Mouse (Mus musculus) spleen, adult 2 months (tissue): ENCODE measurements around the gene Thsd4. TPM values are rescaled to one million over a fixed set of nuclear protein-coding genes. Genes with fewer than 3 reads are reported as not detected.
A peak's percentile ranks its signal among the peaks of the same experiment; 100 is the strongest.
"Not testable (repeated sequence)": the region's sequence is repeated elsewhere in the genome, so short reads cannot be mapped to it uniquely, and the experiment has no call there.

ENCODE experiments used
- DNase-seq, 2 experiments: peaks; one replicate each; pipeline versions ENCODE4 v3.0.0 to v3.0.0-alpha.2; 2012 to 2021; ENCODE audit warnings: low spot score in 2 of 2, low read depth in 1 of 2
- H3K27ac ChIP-seq: fragments of 200-500 bp; 2 replicates; pipeline ENCODE4 v1.5.1; 2012; ENCODE audit warnings: low read length, inconsistent platforms; ENCODE audit not compliant: insufficient read depth
- H3K27me3 ChIP-seq: fragments of 200-500 bp; 2 replicates; pipeline ENCODE4 v1.6.1; 2012; ENCODE audit warnings: mild to moderate bottlenecking, moderate library complexity, low read length, inconsistent platforms; ENCODE audit not compliant: control insufficient read depth, insufficient read depth
- H3K36me3 ChIP-seq: fragments of 200-500 bp; 2 replicates; pipeline ENCODE4 v1.6.1; 2012; ENCODE audit warnings: mild to moderate bottlenecking, low read length, inconsistent platforms; ENCODE audit not compliant: control insufficient read depth, insufficient read depth
- H3K4me1 ChIP-seq: fragments of 200-500 bp; 2 replicates; pipeline ENCODE4 v1.6.1; 2011; ENCODE audit warnings: inconsistent platforms; ENCODE audit not compliant: control insufficient read depth, insufficient read depth, insufficient read length
- H3K4me3 ChIP-seq: fragments of 200-500 bp; 2 replicates; pipeline ENCODE4 v1.5.1; 2011; ENCODE audit warnings: mild to moderate bottlenecking, inconsistent platforms; ENCODE audit not compliant: insufficient read depth, insufficient read length; ENCODE audit errors: extremely low read depth
- CTCF ChIP-seq: fragments of 200-500 bp; IDR thresholded peaks from 2 replicates; pipeline ENCODE4 v1.5.1; 2011; ENCODE audit warnings: mild to moderate bottlenecking, inconsistent platforms; ENCODE audit not compliant: insufficient read depth, insufficient read length, insufficient replicate concordance; ENCODE audit errors: extremely low read depth
- POLR2A ChIP-seq: fragments of 200-500 bp; IDR thresholded peaks from 2 replicates; pipeline ENCODE4 v1.6.1; 2011; ENCODE audit warnings: low read depth, low read length, inconsistent platforms
- WGBS: fragments of 180-500 bp; shearing (Covaris S2); methylation state at CpG from one replicate; pipeline ENCODE4 v1.1.7; 2018; 5-methylcytosine and 5-hydroxymethylcytosine counted together
- polyA plus RNA-seq: library from polyadenylated mRNA; depleted of rRNA; stranded (reverse); fragments of >200 nt; gene quantifications from 2 replicates; pipeline ENCODE4 v1.2.3, GENCODE M21; 2012

Thsd4 gene
- polyA plus RNA-seq, 1 experiment: 0.95 TPM

DNA sequence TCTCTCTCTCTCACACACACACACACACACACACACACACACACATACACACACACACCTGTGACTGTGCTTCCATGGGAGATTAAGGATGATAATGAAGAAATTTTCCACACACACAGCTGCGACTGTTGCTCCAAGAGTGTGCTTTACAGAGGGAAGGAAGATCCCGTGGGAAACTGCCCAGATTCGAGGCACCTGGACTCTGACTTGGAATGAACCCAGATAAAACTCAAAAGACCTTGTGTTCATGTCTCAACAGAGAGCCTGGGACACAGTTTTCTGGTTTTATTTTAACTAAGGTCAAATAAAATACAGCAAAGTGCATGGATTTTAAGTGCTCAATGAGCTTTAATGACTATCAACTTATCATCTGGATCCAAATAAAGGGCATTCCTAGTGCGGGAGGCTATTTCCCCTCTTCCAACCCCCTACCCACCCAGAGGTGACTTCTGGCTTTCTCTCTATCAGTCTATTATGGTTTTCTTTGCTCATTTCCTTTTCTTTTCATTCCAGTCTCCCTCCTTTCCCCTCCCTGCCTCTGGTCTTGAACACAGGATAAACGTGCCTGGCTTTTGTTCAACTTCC, 579.3 kb downstream of the Thsd4 start:
- Histone ChIP-seq H3K4me1 (peaks cover 2% of the 10 kb centered on the region; the same call in 1 of the 2 replicates), H3K27me3 (no peaks in the 10 kb centered on the region)
- WGBS: 72% methylated on average over 5 of the region's 5 CpGs

GRCm38 (mm10) chr9:59941885-59942350, 579.9 kb downstream of the Thsd4 start:
- Histone ChIP-seq H3K4me3 (no peak overlapping the region), H3K27ac (peak overlapping the region; percentile 83), H3K36me3 (no peaks in the 10 kb centered on the region), H3K4me1 (peaks cover 2% of the 10 kb centered on the region; the same call in 1 of the 2 replicates), H3K27me3 (no peaks in the 10 kb centered on the region)
- WGBS: 3% methylated on average over 9 of the region's 9 CpGs
- TF ChIP-seq CTCF: no peak
- no peak; the same call in 1 of the 2 replicates for TF ChIP-seq POLR2A
- peak in 1 of 2 experiments; percentile 65 for DNase-seq

More for the DNA sequence above, 579.3 kb downstream of the Thsd4 start:
- Histone ChIP-seq H3K27ac (no peak overlapping the region), H3K4me3 (no peak overlapping the region), H3K36me3 (no peaks in the 10 kb centered on the region)
- TF ChIP-seq CTCF (no peak), POLR2A (no peak)
- no peak for DNase-seq

DNA sequence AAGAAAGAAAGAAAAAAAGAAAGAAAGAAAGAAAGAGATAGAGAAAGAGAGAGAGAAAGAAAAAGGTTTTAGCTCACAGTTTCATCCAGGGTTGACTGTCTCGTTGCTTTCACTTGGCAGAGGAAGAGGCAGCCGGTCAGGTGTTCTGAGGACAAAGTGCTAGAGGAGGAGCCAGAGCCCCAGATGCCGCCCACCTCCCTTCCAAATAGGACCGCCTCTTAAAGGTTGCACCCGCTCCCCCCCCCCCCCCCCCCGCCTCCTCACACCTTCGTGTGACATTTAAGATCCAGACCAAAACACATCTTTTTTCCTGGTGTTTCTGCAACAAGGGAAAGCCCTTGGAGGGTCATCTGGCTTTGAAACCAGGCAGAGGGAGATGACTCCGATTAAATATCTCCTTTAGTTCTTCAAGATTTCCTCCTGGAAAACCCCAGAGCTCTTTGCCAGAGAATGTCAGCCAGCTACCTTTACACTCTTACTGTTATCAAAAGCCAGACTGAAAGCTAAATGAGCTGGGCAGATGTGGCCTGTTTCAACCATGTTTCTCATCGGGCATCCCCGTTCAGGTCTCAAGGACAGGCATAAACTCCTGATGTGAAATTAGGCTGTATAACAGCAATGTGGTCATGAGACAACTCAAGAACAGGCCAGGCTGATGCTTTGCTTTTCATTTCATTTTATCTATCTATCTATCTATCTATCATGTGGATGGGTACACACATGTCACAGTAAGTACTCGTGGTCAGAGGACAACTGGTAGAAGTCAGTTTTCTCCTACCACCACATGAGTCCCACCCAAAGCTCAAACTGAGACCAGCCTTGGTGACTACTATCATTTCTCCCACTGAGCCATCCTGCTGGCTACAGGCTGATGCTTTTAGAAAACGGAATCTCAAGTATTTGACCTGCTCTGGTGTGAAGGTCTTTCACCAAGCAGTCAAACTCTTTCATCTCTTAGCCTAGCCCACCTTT, 580.6 kb downstream of the Thsd4 start:
- 58% methylated on average over 12 of the region's 12 CpGs for WGBS
- H3K4me1 ChIP-seq: peaks cover 2% of the 10 kb centered on the region; the same call in 1 of the 2 replicates
- no peaks in the 10 kb centered on the region for H3K36me3 ChIP-seq
- no peak for DNase-seq
- no peaks in the 10 kb centered on the region for H3K27me3 ChIP-seq
- TF ChIP-seq POLR2A: no peak
- no peak for TF ChIP-seq CTCF
- peak overlapping the region; percentile 51 for H3K27ac ChIP-seq
- no peak overlapping the region for H3K4me3 ChIP-seq

DNA sequence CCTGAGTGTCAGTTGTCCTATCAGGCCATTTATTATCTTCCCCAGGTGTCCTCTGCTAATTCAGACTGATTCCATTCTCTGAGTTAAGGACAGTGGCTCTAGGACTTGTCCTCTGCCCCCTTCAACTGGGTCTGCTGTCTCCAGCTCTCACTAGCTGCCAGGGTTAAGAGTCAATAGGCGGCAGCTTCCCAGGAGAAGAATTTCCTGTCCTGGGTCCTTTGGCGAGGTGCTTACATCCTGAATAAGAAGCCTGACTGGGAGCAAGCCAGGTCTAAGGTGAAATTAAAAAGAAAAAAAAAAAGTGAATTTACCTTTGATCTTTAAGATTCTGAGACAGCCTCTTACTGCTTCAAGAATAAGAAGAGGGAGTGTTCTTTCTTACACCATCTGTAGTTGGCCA, 582.2 kb downstream of the Thsd4 start:
- H3K27ac ChIP-seq: no peak overlapping the region
- H3K36me3 ChIP-seq: no peaks in the 10 kb centered on the region
- DNase-seq: no peak
- TF ChIP-seq CTCF (no peak), POLR2A (no peak)
- no peak overlapping the region for H3K4me3 ChIP-seq
- no peaks in the 10 kb centered on the region for H3K27me3 ChIP-seq
- peaks cover 2% of the 10 kb centered on the region; the same call in 1 of the 2 replicates for H3K4me1 ChIP-seq
- WGBS: 69% methylated on average over 2 of the region's 2 CpGs

- Histone ChIP-seq H3K36me3 (no peaks in the 10 kb centered on the region), H3K27me3 (no peaks in the 10 kb centered on the region), H3K27ac (no peak overlapping the region), H3K4me1 (peaks cover 2% of the 10 kb centered on the region; the same call in 1 of the 2 replicates), H3K4me3 (no peak overlapping the region)
- no peak for TF ChIP-seq POLR2A
- no peak for TF ChIP-seq CTCF
- WGBS: 88% methylated on average over 8 of the region's 8 CpGs
- DNase-seq: no peak
Observed at GRCm38 (mm10) chr9:59938529-59938928, 583.3 kb downstream of the Thsd4 start.

GRCm38 (mm10) chr9:59935866-59936265, 586.0 kb downstream of the Thsd4 start:
- DNase-seq, H3K27ac ChIP-seq, H3K4me1 ChIP-seq, H3K27me3 ChIP-seq, H3K36me3 ChIP-seq, H3K4me3 ChIP-seq: not testable (repeated sequence)
- 76% methylated on average over 8 of the region's 8 CpGs for WGBS
